Comparison of ENCODE assay signal across 7 mouse cellular contexts in the genomic region with DNA sequence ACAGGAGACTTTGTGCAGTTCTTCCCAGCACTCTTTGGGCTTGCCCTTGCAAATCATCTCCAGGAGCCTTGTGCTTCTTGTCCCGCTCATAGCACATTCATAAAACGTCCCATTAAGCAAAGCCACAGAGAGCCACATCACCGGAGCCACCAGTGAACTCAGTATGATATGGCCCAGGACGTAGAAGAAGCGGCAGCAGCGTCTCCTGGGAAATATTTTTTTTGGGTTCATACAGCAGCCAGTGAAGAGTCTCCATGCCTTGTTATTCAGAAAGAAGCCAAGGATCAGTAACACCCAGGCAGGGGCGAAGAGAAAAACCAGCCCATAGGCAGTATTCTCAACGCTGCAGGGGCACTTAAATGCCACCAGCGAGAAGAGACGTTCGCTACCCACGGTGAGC. TPM values are rescaled to one million over a fixed set of nuclear protein-coding genes. Genes with fewer than 3 reads are reported as not detected.
A peak's percentile ranks its signal among the peaks of the same experiment; 100 is the strongest.
DNase-seq lines count a peak whose midpoint lies in the region; ATAC-seq lines count a peak whose summit lies in the region.

No protein-coding gene starts in this region.

- no peak for DNase-seq in lung, postnatal 36 days
- DNase-seq in limb, embryonic 10.5 days (ENCODE audit: low spot score): no peak
- peak; percentile 2 for DNase-seq in retina, postnatal 1 day
- DNase-seq in urinary bladder, postnatal 36 days (ENCODE audit: low spot score in 2 of 2): no peak
- DNase-seq in urinary bladder, adult 2 months (ENCODE audit: low spot score): no peak

- peak overlapping the region; percentile 28 for H3K4me3 ChIP-seq in lung, embryonic 15.5 days
- H3K4me3 ChIP-seq in forebrain, embryonic 12.5 days (replicated peaks): no peak overlapping the region
- peak overlapping the region; percentile 11; the same call in 1 of the 2 replicates for H3K4me3 ChIP-seq in limb, embryonic 10.5 days

- H3K27me3 ChIP-seq in lung, embryonic 15.5 days: no peaks in the 10 kb centered on the region
- no peaks in the 10 kb centered on the region for H3K27me3 ChIP-seq in forebrain, embryonic 12.5 days
- no peaks in the 10 kb centered on the region for H3K27me3 ChIP-seq in limb, embryonic 10.5 days (ENCODE audit: low read depth, poor library complexity, severe bottlenecking)

- ATAC-seq in lung, embryonic 15.5 days (ENCODE audit: borderline replicate concordance, extremely low read depth, low FRiP score, low TSS enrichment): peak; percentile 39; the same call in 1 of the 2 replicates
- ATAC-seq in forebrain, embryonic 12.5 days (ENCODE audit: low FRiP score): no peak

- peak overlapping the region; percentile 50 for H3K4me2 ChIP-seq in lung, embryonic 15.5 days
- peak overlapping the region; percentile 31 for H3K4me2 ChIP-seq in forebrain, embryonic 12.5 days

- no peaks in the 10 kb centered on the region; the same call in 1 of the 2 replicates for H3K4me1 ChIP-seq in lung, embryonic 15.5 days
- H3K4me1 ChIP-seq in forebrain, embryonic 12.5 days: no peaks in the 10 kb centered on the region
- H3K4me1 ChIP-seq in limb, embryonic 10.5 days: 0 out of 2 replicates have a peak, but pooled peaks cover 2% of the 10 kb centered on the region

- no peaks in the 10 kb centered on the region for H3K9me3 ChIP-seq in lung, embryonic 15.5 days
- no peaks in the 10 kb centered on the region for H3K9me3 ChIP-seq in forebrain, embryonic 12.5 days
- H3K9me3 ChIP-seq in limb, embryonic 10.5 days (replicated peaks): no peaks in the 10 kb centered on the region

- H3K27ac ChIP-seq in lung, embryonic 15.5 days: peak overlapping the region; percentile 37; the same call in 1 of the 2 replicates
- H3K27ac ChIP-seq in forebrain, embryonic 12.5 days: no peak overlapping the region
- peak overlapping the region; percentile 37 for H3K27ac ChIP-seq in limb, embryonic 10.5 days

- H3K9ac ChIP-seq in lung, embryonic 15.5 days: peak overlapping the region; percentile 22; the same call in 1 of the 2 replicates
- no peak overlapping the region for H3K9ac ChIP-seq in forebrain, embryonic 12.5 days

- 62% methylated on average over 12 of the region's 12 CpGs for WGBS in lung, embryonic 15.5 days
- 64% methylated on average over 12 of the region's 12 CpGs for WGBS in forebrain, embryonic 12.5 days
- WGBS in limb, embryonic 10.5 days: 70% methylated on average over 12 of the region's 12 CpGs

- no peaks in the 10 kb centered on the region for H3K36me3 ChIP-seq in lung, embryonic 15.5 days
- H3K36me3 ChIP-seq in forebrain, embryonic 12.5 days (replicated peaks): no peaks in the 10 kb centered on the region
- no peaks in the 10 kb centered on the region for H3K36me3 ChIP-seq in limb, embryonic 10.5 days

RNA-seq across cellular contexts. Expression of a gene that starts 0.4 kb away (rescaled TPM):
- polyA plus RNA-seq in lung, embryonic 15.5 days (2015; fragmentation: Nextera tagmentation; extraction: Ambion mirVana): 0.65 and 0.96 TPM in 2 replicates
- 0.12 and 0.24 TPM in 2 replicates for polyA plus RNA-seq in forebrain, embryonic 12.5 days (2016; fragmentation: Nextera tagmentation; extraction: Ambion mirVana)
- 0.04 and 0.05 TPM in 2 replicates for polyA plus RNA-seq in limb, embryonic 10.5 days (2016; fragmentation: Nextera tagmentation; extraction: Ambion mirVana)
- 7.3 and 7.7 TPM in 2 replicates for polyA plus RNA-seq in urinary bladder, adult 2 months (2012; rRNA removed)

RNA-seq across cellular contexts. Expression of a gene that starts 31.8 kb away (rescaled TPM):
- polyA plus RNA-seq in lung, embryonic 15.5 days (2015; fragmentation: Nextera tagmentation; extraction: Ambion mirVana): 1.2 and 1.7 TPM in 2 replicates
- 0.34 and 0.36 TPM in 2 replicates for polyA plus RNA-seq in forebrain, embryonic 12.5 days (2016; fragmentation: Nextera tagmentation; extraction: Ambion mirVana)
- 0.69 and 0.95 TPM in 2 replicates for polyA plus RNA-seq in limb, embryonic 10.5 days (2016; fragmentation: Nextera tagmentation; extraction: Ambion mirVana)
- polyA plus RNA-seq in urinary bladder, adult 2 months (2012; rRNA removed): 1.8 and 2.4 TPM in 2 replicates

RNA-seq across cellular contexts. Expression of a gene that starts 51.9 kb away (rescaled TPM):
- polyA plus RNA-seq in lung, embryonic 15.5 days (2015; fragmentation: Nextera tagmentation; extraction: Ambion mirVana): not detected in 2 replicates
- polyA plus RNA-seq in forebrain, embryonic 12.5 days (2016; fragmentation: Nextera tagmentation; extraction: Ambion mirVana): not detected in 2 replicates
- polyA plus RNA-seq in limb, embryonic 10.5 days (2016; fragmentation: Nextera tagmentation; extraction: Ambion mirVana): not detected in 2 replicates
- polyA plus RNA-seq in urinary bladder, adult 2 months (2012; rRNA removed): 0.03 TPM in 1 of 2 replicates, not detected in the other

RNA-seq across cellular contexts. Expression of a gene that starts 58.6 kb away (rescaled TPM):
- not detected in 2 replicates for polyA plus RNA-seq in lung, embryonic 15.5 days (2015; fragmentation: Nextera tagmentation; extraction: Ambion mirVana)
- not detected in 2 replicates for polyA plus RNA-seq in forebrain, embryonic 12.5 days (2016; fragmentation: Nextera tagmentation; extraction: Ambion mirVana)
- polyA plus RNA-seq in limb, embryonic 10.5 days (2016; fragmentation: Nextera tagmentation; extraction: Ambion mirVana): not detected in 2 replicates
- 0.07 TPM in 1 of 2 replicates, not detected in the other for polyA plus RNA-seq in urinary bladder, adult 2 months (2012; rRNA removed)
